Mouse (Mus musculus): ENCODE data around the gene Gm28230. TPM values are rescaled to one million over a fixed set of nuclear protein-coding genes. Genes with fewer than 3 reads are reported as not detected.
A peak's percentile ranks its signal among the peaks of the same experiment; 100 is the strongest.

The Gm28230 gene
- polyA plus RNA-seq (2015; fragmentation: Nextera tagmentation; extraction: Ambion mirVana): not detected in 2 replicates

GRCm38 (mm10) chr2:74726551-74726950 lies at the start of gene Gm28230:
TSS of gene Gm28230 (plus strand) at chr2:74726728.
- Histone ChIP-seq H3K27ac (ENCODE audit: low read length) (no peak within 1 kb of the TSS), H3K9ac (ENCODE audit: low read length) (no peak within 1 kb of the TSS), H3K4me3 (ENCODE audit: low read length) (peak within 1 kb of the TSS; percentile 36), H3K27me3 (ENCODE audit: control insufficient read depth, insufficient read depth, low read length) (peaks cover 93% of the 10 kb centered on the region), H3K4me2 (ENCODE audit: low read depth, low read length) (peak within 1 kb of the TSS; percentile 51), H3K4me1 (ENCODE audit: control insufficient read depth, insufficient read depth, low read length) (0 out of 2 replicates have a peak, but pooled peaks cover 3% of the 10 kb centered on the region), H3K9me3 (replicated peaks; ENCODE audit: control insufficient read depth, low read length) (no peaks in the 10 kb centered on the region), H3K36me3 (ENCODE audit: control insufficient read depth, insufficient read depth) (no peaks in the 10 kb centered on the region)
- 18% methylated on average over 5 of the region's 5 CpGs for WGBS
- ATAC-seq (replicated peaks; ENCODE audit: extremely low read depth, insufficient read depth, low FRiP score): no peak

GRCm38 (mm10) chr2:74677106-74677505 lies 49.4 kb upstream of the Gm28230 start:
- no peak overlapping the region for H3K27ac ChIP-seq (ENCODE audit: low read length)
- H3K27me3 ChIP-seq (ENCODE audit: control insufficient read depth, insufficient read depth, low read length): peaks cover 100% of the 10 kb centered on the region
- H3K9me3 ChIP-seq (replicated peaks; ENCODE audit: control insufficient read depth, low read length): no peaks in the 10 kb centered on the region
- no peaks in the 10 kb centered on the region for H3K36me3 ChIP-seq (ENCODE audit: control insufficient read depth, insufficient read depth)
- peaks cover 3% of the 10 kb centered on the region; the same call in 1 of the 2 replicates for H3K4me1 ChIP-seq (ENCODE audit: control insufficient read depth, insufficient read depth, low read length)
- 22% methylated on average over 2 of the region's 2 CpGs for WGBS
- no peak overlapping the region for H3K4me2 ChIP-seq (ENCODE audit: low read depth, low read length)
- ATAC-seq (replicated peaks; ENCODE audit: extremely low read depth, insufficient read depth, low FRiP score): no peak
- no peak overlapping the region for H3K4me3 ChIP-seq (ENCODE audit: low read length)
- H3K9ac ChIP-seq (ENCODE audit: low read length): no peak overlapping the region

DNA sequence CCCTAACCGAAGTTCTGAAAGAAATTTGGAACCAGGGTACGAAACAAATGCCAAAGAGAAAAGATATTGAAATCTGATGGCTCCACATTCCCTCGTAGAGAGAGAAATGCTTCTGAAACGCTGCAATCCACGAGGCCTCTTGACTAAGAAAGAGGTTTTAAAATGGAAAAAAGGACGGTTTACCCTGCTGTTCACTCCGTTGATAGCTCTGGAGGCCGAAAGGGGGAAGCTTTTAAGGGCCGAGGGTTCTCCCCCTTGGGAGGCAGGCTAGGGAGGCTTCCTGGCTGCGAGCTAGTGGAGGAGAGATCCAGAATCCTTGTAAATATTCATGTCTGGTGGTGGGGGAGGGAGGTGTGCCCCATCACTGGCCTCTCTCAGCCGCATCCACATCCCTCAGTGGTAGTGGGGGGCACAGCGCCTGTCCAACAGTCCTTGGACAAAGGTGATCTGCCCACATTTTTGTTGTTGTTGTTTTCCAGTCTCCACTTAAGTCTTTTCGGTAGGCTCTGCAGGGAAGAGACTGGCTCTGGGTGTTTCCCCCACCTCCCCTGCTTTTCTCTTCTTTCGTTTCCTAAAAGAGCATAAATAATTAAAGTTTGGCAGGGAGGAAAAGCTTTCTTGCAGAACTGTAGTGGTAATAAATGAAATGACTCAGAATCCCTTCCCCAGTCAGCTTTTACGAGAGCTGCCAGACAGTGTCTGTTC lies 47.5 kb upstream of the Gm28230 start, which contains the start of gene Hoxd11:
Hoxd11 (plus strand) TSS at position 667 of the 705 bp plus-strand sequence.
- H3K4me3 ChIP-seq (ENCODE audit: low read length): no peak within 1 kb of the TSS
- H3K27me3 ChIP-seq (ENCODE audit: control insufficient read depth, insufficient read depth, low read length): peaks cover 99% of the 10 kb centered on the region
- no peak within 1 kb of the TSS for H3K27ac ChIP-seq (ENCODE audit: low read length)
- no peaks in the 10 kb centered on the region for H3K9me3 ChIP-seq (replicated peaks; ENCODE audit: control insufficient read depth, low read length)
- no peak for ATAC-seq (replicated peaks; ENCODE audit: extremely low read depth, insufficient read depth, low FRiP score)
- WGBS: 2% methylated on average over 15 of the region's 15 CpGs
- H3K36me3 ChIP-seq (ENCODE audit: control insufficient read depth, insufficient read depth): no peaks in the 10 kb centered on the region
- H3K4me1 ChIP-seq (ENCODE audit: control insufficient read depth, insufficient read depth, low read length): no peaks in the 10 kb centered on the region
- H3K4me2 ChIP-seq (ENCODE audit: low read depth, low read length): no peak within 1 kb of the TSS
- no peak within 1 kb of the TSS for H3K9ac ChIP-seq (ENCODE audit: low read length)

DNA sequence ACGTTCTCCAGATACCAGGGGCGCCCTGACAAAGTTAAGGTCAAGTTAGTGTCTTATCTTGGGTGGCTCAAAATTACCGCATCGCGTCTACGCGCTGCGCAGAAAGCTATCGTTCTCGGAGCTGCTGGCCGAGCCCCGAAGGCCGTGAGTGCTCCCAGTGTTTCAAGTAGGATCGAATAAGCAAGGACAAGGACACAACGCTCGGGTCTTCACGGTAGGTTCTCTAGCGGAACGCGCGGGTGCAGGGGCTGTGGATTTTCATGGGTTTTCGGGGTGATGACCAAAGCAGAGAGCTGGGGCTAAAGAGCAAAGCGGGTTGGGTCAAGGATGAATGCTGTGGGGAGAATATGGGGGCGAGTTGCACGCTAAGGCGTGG lies 46.9 kb upstream of the Gm28230 start:
- H3K4me1 ChIP-seq (ENCODE audit: control insufficient read depth, insufficient read depth, low read length): no peaks in the 10 kb centered on the region
- H3K4me2 ChIP-seq (ENCODE audit: low read depth, low read length): no peak overlapping the region
- H3K4me3 ChIP-seq (ENCODE audit: low read length): no peak overlapping the region
- no peak overlapping the region for H3K9ac ChIP-seq (ENCODE audit: low read length)
- no peaks in the 10 kb centered on the region for H3K36me3 ChIP-seq (ENCODE audit: control insufficient read depth, insufficient read depth)
- no peak overlapping the region for H3K27ac ChIP-seq (ENCODE audit: low read length)
- no peak for ATAC-seq (replicated peaks; ENCODE audit: extremely low read depth, insufficient read depth, low FRiP score)
- H3K27me3 ChIP-seq (ENCODE audit: control insufficient read depth, insufficient read depth, low read length): peaks cover 99% of the 10 kb centered on the region
- H3K9me3 ChIP-seq (replicated peaks; ENCODE audit: control insufficient read depth, low read length): no peaks in the 10 kb centered on the region
- WGBS: under 1% methylated on average over 26 of the region's 26 CpGs

GRCm38 (mm10) chr2:74679980-74680379 lies 46.5 kb upstream of the Gm28230 start:
- no peak overlapping the region for H3K27ac ChIP-seq (ENCODE audit: low read length)
- ATAC-seq (replicated peaks; ENCODE audit: extremely low read depth, insufficient read depth, low FRiP score): no peak
- peaks cover 99% of the 10 kb centered on the region for H3K27me3 ChIP-seq (ENCODE audit: control insufficient read depth, insufficient read depth, low read length)
- H3K9me3 ChIP-seq (replicated peaks; ENCODE audit: control insufficient read depth, low read length): no peaks in the 10 kb centered on the region
- H3K4me3 ChIP-seq (ENCODE audit: low read length): no peak overlapping the region
- H3K4me2 ChIP-seq (ENCODE audit: low read depth, low read length): no peak overlapping the region
- no peak overlapping the region for H3K9ac ChIP-seq (ENCODE audit: low read length)
- 2% methylated on average over 23 of the region's 23 CpGs for WGBS
- H3K4me1 ChIP-seq (ENCODE audit: control insufficient read depth, insufficient read depth, low read length): no peaks in the 10 kb centered on the region
- no peaks in the 10 kb centered on the region for H3K36me3 ChIP-seq (ENCODE audit: control insufficient read depth, insufficient read depth)

GRCm38 (mm10) chr2:74680561-74681398 lies 45.7 kb upstream of the Gm28230 start:
- H3K4me3 ChIP-seq (ENCODE audit: low read length): no peak overlapping the region
- no peaks in the 10 kb centered on the region for H3K9me3 ChIP-seq (replicated peaks; ENCODE audit: control insufficient read depth, low read length)
- no peak for ATAC-seq (replicated peaks; ENCODE audit: extremely low read depth, insufficient read depth, low FRiP score)
- H3K9ac ChIP-seq (ENCODE audit: low read length): no peak overlapping the region
- H3K27ac ChIP-seq (ENCODE audit: low read length): no peak overlapping the region
- H3K36me3 ChIP-seq (ENCODE audit: control insufficient read depth, insufficient read depth): no peaks in the 10 kb centered on the region
- peaks cover 98% of the 10 kb centered on the region for H3K27me3 ChIP-seq (ENCODE audit: control insufficient read depth, insufficient read depth, low read length)
- H3K4me1 ChIP-seq (ENCODE audit: control insufficient read depth, insufficient read depth, low read length): no peaks in the 10 kb centered on the region
- WGBS: 2% methylated on average over 21 of the region's 21 CpGs
- no peak overlapping the region for H3K4me2 ChIP-seq (ENCODE audit: low read depth, low read length)

DNA sequence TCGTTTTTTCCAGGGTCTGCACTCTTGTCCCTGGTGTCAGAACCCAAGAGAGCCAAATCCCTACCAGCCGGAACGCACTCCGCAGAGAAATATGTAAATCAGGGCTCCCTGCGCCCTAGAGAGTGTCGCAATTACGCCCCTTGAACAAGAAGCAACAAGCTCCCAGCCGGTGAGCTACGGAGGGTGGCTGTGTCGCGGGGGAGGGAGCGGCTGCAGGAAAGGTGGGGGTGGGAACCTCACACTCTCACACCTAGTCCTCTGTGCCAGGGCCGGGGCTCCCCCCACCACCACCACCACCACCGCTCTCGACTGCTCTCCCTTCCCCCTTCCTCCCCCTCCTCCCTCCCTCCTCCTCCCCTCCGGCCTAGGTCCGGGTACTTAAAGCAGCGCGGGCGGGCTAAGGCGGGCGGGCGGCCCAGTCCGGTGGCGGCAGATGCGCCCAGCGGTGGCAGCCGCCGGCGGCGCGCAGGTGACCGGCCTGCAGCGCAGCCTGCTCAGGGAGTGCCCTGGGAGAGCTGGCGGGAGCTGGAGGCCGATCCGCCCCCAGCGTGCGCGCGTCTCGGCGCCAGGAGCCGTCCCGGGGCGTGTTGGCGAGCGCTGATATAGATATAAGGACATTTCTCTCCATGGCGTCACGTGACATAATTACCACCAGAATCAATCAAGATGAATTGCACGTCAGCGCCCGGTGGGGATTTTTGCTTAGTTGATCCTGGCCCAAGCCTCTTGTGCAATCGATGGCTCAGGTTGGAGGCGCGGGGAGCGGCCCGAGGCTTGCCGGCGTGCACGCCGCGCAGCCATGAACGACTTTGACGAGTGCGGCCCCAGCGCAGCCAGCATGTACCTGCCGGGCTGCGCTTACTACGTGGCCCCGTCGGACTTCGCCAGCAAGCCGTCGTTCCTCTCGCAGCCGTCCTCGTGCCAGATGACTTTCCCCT lies 44.7 kb upstream of the Gm28230 start:
- under 1% methylated on average over 69 of the region's 78 CpGs for WGBS
- Histone ChIP-seq H3K27ac (ENCODE audit: low read length) (no peak overlapping the region), H3K4me1 (ENCODE audit: control insufficient read depth, insufficient read depth, low read length) (no peaks in the 10 kb centered on the region), H3K9me3 (replicated peaks; ENCODE audit: control insufficient read depth, low read length) (no peaks in the 10 kb centered on the region), H3K27me3 (ENCODE audit: control insufficient read depth, insufficient read depth, low read length) (peaks cover 93% of the 10 kb centered on the region), H3K9ac (ENCODE audit: low read length) (no peak overlapping the region), H3K4me2 (ENCODE audit: low read depth, low read length) (peak overlapping the region; percentile 25), H3K36me3 (ENCODE audit: control insufficient read depth, insufficient read depth) (no peaks in the 10 kb centered on the region), H3K4me3 (ENCODE audit: low read length) (peak overlapping the region; percentile 30)
- ATAC-seq (replicated peaks; ENCODE audit: extremely low read depth, insufficient read depth, low FRiP score): no peak

- WGBS: 2% methylated on average over 38 of the region's 51 CpGs
- Histone ChIP-seq H3K9ac (ENCODE audit: low read length) (no peak overlapping the region), H3K4me1 (ENCODE audit: control insufficient read depth, insufficient read depth, low read length) (no peaks in the 10 kb centered on the region), H3K9me3 (replicated peaks; ENCODE audit: control insufficient read depth, low read length) (no peaks in the 10 kb centered on the region), H3K4me2 (ENCODE audit: low read depth, low read length) (peak overlapping the region; percentile 25), H3K27me3 (ENCODE audit: control insufficient read depth, insufficient read depth, low read length) (peaks cover 93% of the 10 kb centered on the region), H3K27ac (ENCODE audit: low read length) (no peak overlapping the region), H3K36me3 (ENCODE audit: control insufficient read depth, insufficient read depth) (no peaks in the 10 kb centered on the region), H3K4me3 (ENCODE audit: low read length) (peak overlapping the region; percentile 30)
- ATAC-seq (replicated peaks; ENCODE audit: extremely low read depth, insufficient read depth, low FRiP score): no peak
Measured at GRCm38 (mm10) chr2:74682796-74683195, 43.7 kb upstream of the Gm28230 start.

Data from heart, embryonic 16.5 days (tissue).